Mouse (Mus musculus) central nervous system, embryonic 18 days (tissue): Measurements from ENCODE around the gene Smim1. TPM values are rescaled to one million over a fixed set of nuclear protein-coding genes. Genes with fewer than 3 reads are reported as not detected.

Source experiments
- polyA plus RNA-seq: library from polyadenylated mRNA; depleted of rRNA; stranded (reverse); fragments of >200 nt; gene quantifications from 2 replicates; pipeline ENCODE4 v1.2.3, GENCODE M21; 2012; rRNA removed

Gene Smim1
- 6.2 and 9.0 TPM in 2 replicates for polyA plus RNA-seq

GRCm38 (mm10) chr4:154025641-154026440 lies at the start of gene Smim1:
Gene Smim1, minus strand, starts transcription at chr4:154026230.

GRCm38 (mm10) chr4:154042577-154042976 lies 16.5 kb upstream of the Smim1 start, which contains the start of gene Ccdc27:
Gene Ccdc27, minus strand, starts transcription at chr4:154042677.

GRCm38 (mm10) chr4:154011646-154012089 lies 14.4 kb downstream of the Smim1 start, which contains the start of gene Lrrc47:
Gene Lrrc47, plus strand, starts transcription at chr4:154011731.

DNA sequence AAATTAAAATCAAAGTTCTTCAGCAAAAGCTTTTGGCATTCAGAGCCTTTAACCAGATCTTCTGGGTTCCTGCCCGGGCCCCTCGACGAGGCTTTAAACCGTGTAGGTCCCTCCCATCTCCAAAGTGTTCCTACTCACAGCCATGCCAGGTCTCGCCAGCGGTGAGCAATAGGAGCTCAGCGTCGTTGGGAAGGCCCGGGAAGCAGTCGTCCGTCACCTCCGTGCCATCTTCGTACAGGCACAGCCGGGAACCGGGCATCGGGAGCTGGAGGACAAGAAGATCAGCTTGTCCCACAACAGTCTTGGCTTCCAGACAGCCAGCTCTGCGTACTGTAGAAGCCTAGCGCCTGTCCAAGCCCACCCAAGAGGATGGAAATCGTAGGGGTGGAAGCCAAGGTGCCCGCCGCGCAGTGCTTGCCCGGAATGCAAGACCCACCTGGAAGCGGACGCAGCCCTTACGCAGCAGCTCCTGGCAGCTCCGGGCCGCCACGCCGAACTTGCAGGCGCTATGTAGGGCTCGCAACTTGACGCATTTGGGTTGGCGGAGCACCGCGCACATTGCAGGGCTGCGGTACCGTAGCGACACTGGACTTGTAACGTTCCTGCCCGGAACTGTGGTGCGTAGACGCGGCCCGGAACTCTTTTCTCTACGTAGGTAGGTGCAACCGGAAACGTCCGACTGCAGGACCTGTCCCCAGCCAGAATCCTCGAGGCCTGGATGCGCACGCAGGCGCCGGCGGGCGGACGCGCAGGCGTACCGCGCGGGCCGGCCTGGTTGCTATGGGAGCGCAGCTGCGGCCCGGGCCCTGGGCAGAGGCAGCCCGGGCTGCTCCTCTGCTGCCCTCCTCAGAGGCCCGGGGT lies 51.4 kb downstream of the Smim1 start, which contains the start of the genes Dffb and Cep104:
Gene Dffb, minus strand, starts transcription at position 696 of the 861 bp plus-strand sequence.
Gene Cep104, plus strand, starts transcription at position 764 of the 861 bp plus-strand sequence.

Other genes with a start within 250 kb of the Smim1 start
- 36.2 and 38.9 TPM in 2 replicates for gene A430005L14Rik, start 69.0 kb downstream of the Smim1 start, polyA plus RNA-seq
- 22.8 and 24.4 TPM in 2 replicates for gene Dffb, start 51.1 kb downstream of the Smim1 start, polyA plus RNA-seq
- 15.5 and 15.6 TPM in 2 replicates for gene Cep104, start 51.0 kb downstream of the Smim1 start, polyA plus RNA-seq
- gene Lrrc47, start 14.5 kb downstream of the Smim1 start, polyA plus RNA-seq, result 48.4 and 50.2 TPM in 2 replicates
- gene Ccdc27, start 16.4 kb upstream of the Smim1 start, polyA plus RNA-seq, result not detected in 2 replicates
- gene Trp73, start 114.0 kb upstream of the Smim1 start, polyA plus RNA-seq, result 2.1 and 3.0 TPM in 2 replicates
- 46.1 and 46.8 TPM in 2 replicates for gene Wrap73, start 116.1 kb upstream of the Smim1 start, polyA plus RNA-seq
- 162 and 169 TPM in 2 replicates for gene Tprgl, start 134.4 kb upstream of the Smim1 start, polyA plus RNA-seq
- gene Megf6, start 144.5 kb upstream of the Smim1 start, polyA plus RNA-seq, result 13.6 and 14.7 TPM in 2 replicates